8 mouse cellular contexts compared by ENCODE assay signal in genomic region chr1:106628718-106629469, GRCm38 (mm10).
A peak's percentile ranks its signal among the peaks of the same experiment; 100 is the strongest.
DNase-seq lines count a peak whose midpoint lies in the region; ATAC-seq and TF ChIP-seq lines count a peak whose summit lies in the region.

No protein-coding gene starts in this region.

- peak; percentile 22 for DNase-seq in gastrocnemius, adult 18-20 months (ENCODE audit: low spot score)
- no peak for DNase-seq in gastrocnemius, adult 8-10 months (ENCODE audit: low spot score in 2 of 2)
- no peak for DNase-seq in Patski (ENCODE audit: low read depth, low spot score)
- DNase-seq in gastrocnemius, adult 2 months: no peak
- DNase-seq in left cerebral cortex, adult 18-20 months (ENCODE audit: low spot score in 2 of 2): no peak

- no peaks in the 10 kb centered on the region for H3K36me3 ChIP-seq in kidney, embryonic 16.5 days (ENCODE audit: insufficient read depth, low read length)
- no peaks in the 10 kb centered on the region for H3K36me3 ChIP-seq in midbrain, embryonic 12.5 days

- H3K9ac ChIP-seq in kidney, embryonic 16.5 days (replicated peaks; ENCODE audit: low read length): no peak overlapping the region
- H3K9ac ChIP-seq in midbrain, embryonic 12.5 days (replicated peaks): no peak overlapping the region

- CTCF ChIA-PET in Patski (lab: Charles Lee): interaction anchor here (0.9 to 6.6 kb wide), 14 partner anchors 12 to 728 kb away, joined by 3 to 55 read pairs (median 3); no protein-coding TSS in a partner anchor

- intact Hi-C loops in gastrocnemius, adult 2 months (cut with DNase I): no loop called here

- POLR2A ChIA-PET in Patski (lab: Charles Lee): interaction anchor here (0.9 to 1.2 kb wide), 4 partner anchors 12 to 84 kb away, joined by 3 read pairs; no protein-coding TSS in a partner anchor

- TF ChIP-seq CTCF in Patski (IDR thresholded peaks at IDR 0.05): peak; percentile 82
- peak; percentile 58 for TF ChIP-seq CTCF in gastrocnemius, adult 2 months (IDR thresholded peaks at IDR 0.05)

- 25% methylated on average over 3 of the region's 3 CpGs for WGBS in kidney, embryonic 16.5 days
- WGBS in midbrain, embryonic 12.5 days: 42% methylated on average over 3 of the region's 3 CpGs

- H3K4me2 ChIP-seq in kidney, embryonic 16.5 days (replicated peaks; ENCODE audit: low read depth, low read length): peak overlapping the region; percentile 8; the same call in 1 of the 2 replicates
- no peak overlapping the region for H3K4me2 ChIP-seq in midbrain, embryonic 12.5 days (replicated peaks)

- H3K27ac ChIP-seq in gastrocnemius, adult 2 months: peak overlapping the region; percentile 78
- H3K27ac ChIP-seq in kidney, embryonic 16.5 days (ENCODE audit: low read length): peak overlapping the region; percentile 88
- H3K27ac ChIP-seq in midbrain, embryonic 12.5 days (replicated peaks): no peak overlapping the region

- H3K4me3 ChIP-seq in gastrocnemius, adult 2 months: no peak overlapping the region; the same call in 1 of the 2 replicates
- no peak overlapping the region for H3K4me3 ChIP-seq in kidney, embryonic 16.5 days (ENCODE audit: low read length)
- no peak overlapping the region for H3K4me3 ChIP-seq in midbrain, embryonic 12.5 days

- H3K4me1 ChIP-seq in kidney, embryonic 16.5 days (ENCODE audit: insufficient read depth, low read length): peaks cover 34% of the 10 kb centered on the region
- H3K4me1 ChIP-seq in midbrain, embryonic 12.5 days: peaks cover 15% of the 10 kb centered on the region

- peak; percentile 31 for ATAC-seq in Patski
- ATAC-seq in kidney, embryonic 16.5 days (ENCODE audit: low FRiP score, low TSS enrichment): peak; percentile 69
- peak; percentile 64 for ATAC-seq in midbrain, embryonic 12.5 days (ENCODE audit: low FRiP score, low read depth)
- ATAC-seq in megakaryocyte, adult 5-6 weeks (ENCODE audit: poor library complexity, severe bottlenecking): no peak

- in situ Hi-C loops in Patski (cut with MboI; ENCODE audit: low pct_unique_long_range_greater_than_20kb): loop anchor here (10.0 kb wide), 1 partner anchor 224 kb away; no protein-coding TSS in a partner anchor

- no peaks in the 10 kb centered on the region for H3K27me3 ChIP-seq in Patski
- H3K27me3 ChIP-seq in kidney, embryonic 16.5 days (ENCODE audit: insufficient read depth, low read length): no peaks in the 10 kb centered on the region
- H3K27me3 ChIP-seq in midbrain, embryonic 12.5 days: no peaks in the 10 kb centered on the region

- H3K9me3 ChIP-seq in kidney, embryonic 16.5 days (ENCODE audit: low read length): no peaks in the 10 kb centered on the region
- no peaks in the 10 kb centered on the region for H3K9me3 ChIP-seq in midbrain, embryonic 12.5 days
